Mouse (Mus musculus): ENCODE results near the gene Tmbim1.

DNA sequence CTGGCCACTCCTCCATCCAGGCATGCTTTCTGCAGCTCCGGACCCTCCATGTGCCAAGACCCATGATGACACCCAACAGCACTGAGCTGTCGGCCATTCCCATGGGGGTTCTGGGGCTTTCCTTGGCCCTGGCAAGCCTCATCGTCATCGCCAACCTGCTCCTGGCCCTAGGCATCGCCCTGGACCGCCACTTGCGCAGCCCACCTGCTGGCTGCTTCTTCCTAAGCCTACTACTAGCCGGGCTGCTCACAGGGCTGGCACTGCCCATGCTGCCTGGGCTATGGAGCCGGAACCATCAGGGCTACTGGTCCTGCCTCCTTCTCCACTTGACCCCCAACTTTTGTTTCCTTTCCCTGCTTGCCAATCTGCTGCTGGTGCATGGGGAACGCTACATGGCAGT is 26.9 kb downstream of the Tmbim1 start, which contains the start of gene Gpbar1:
- TF ChIP-seq CTCF (IDR thresholded peaks at IDR 0.05; ENCODE audit: low read depth, low read length) (no peak), TAL1 (conservative IDR thresholded peaks at IDR 0.05; ENCODE audit: low read depth, low read length) (no peak)
